Mouse (Mus musculus): ENCODE results near the gene Ttc1.

The Ttc1 gene

GRCm38 (mm10) chr11:43747233-43748226, at the start of gene Ttc1:
Gene Ttc1 (minus strand): TSS chr11:43748008.
- peak; percentile 99 for DNase-seq

GRCm38 (mm10) chr11:43795992-43796391, 48.2 kb upstream of the Ttc1 start:
- DNase-seq = no peak

- no peak for DNase-seq
Observed at GRCm38 (mm10) chr11:43790446-43790845, 42.6 kb upstream of the Ttc1 start.

GRCm38 (mm10) chr11:43783772-43784171, 36.0 kb upstream of the Ttc1 start:
- peak; percentile 73 to 77 for DNase-seq

GRCm38 (mm10) chr11:43783106-43783505, 35.3 kb upstream of the Ttc1 start:
- no peak for DNase-seq

- DNase-seq = no peak
Observed at GRCm38 (mm10) chr11:43779551-43779950, 31.7 kb upstream of the Ttc1 start.

GRCm38 (mm10) chr11:43776324-43776694, 28.5 kb upstream of the Ttc1 start:
- DNase-seq = no peak

- peak; percentile 27 to 53 for DNase-seq
Observed at GRCm38 (mm10) chr11:43775469-43776323, 27.9 kb upstream of the Ttc1 start.

- DNase-seq = peak; percentile 57 to 72
Observed at GRCm38 (mm10) chr11:43773725-43774124, 25.9 kb upstream of the Ttc1 start.

GRCm38 (mm10) chr11:43770110-43770509, 22.3 kb upstream of the Ttc1 start:
- no peak for DNase-seq

- DNase-seq = no peak
Observed at GRCm38 (mm10) chr11:43767749-43768148, 19.9 kb upstream of the Ttc1 start.

GRCm38 (mm10) chr11:43766922-43767648, 19.3 kb upstream of the Ttc1 start:
- DNase-seq = peak; percentile 84 to 87

- no peak for DNase-seq
Observed at GRCm38 (mm10) chr11:43758436-43758835, 10.6 kb upstream of the Ttc1 start.

GRCm38 (mm10) chr11:43755411-43755810, 7.6 kb upstream of the Ttc1 start:
- DNase-seq = no peak

GRCm38 (mm10) chr11:43754568-43754967, 6.8 kb upstream of the Ttc1 start:
- DNase-seq = no peak

- no peak for DNase-seq
Observed at GRCm38 (mm10) chr11:43751542-43751941, 3.7 kb upstream of the Ttc1 start.

- DNase-seq = no peak
Observed at GRCm38 (mm10) chr11:43728737-43729301, 19.0 kb downstream of the Ttc1 start.

- no peak for DNase-seq
Observed at GRCm38 (mm10) chr11:43727796-43728195, 20.0 kb downstream of the Ttc1 start.

GRCm38 (mm10) chr11:43723411-43723810, 24.4 kb downstream of the Ttc1 start:
- no peak for DNase-seq

- no peak for DNase-seq
Observed at GRCm38 (mm10) chr11:43712178-43712577, 35.6 kb downstream of the Ttc1 start.

GRCm38 (mm10) chr11:43708409-43708808, 39.4 kb downstream of the Ttc1 start:
- DNase-seq = no peak

- no peak for DNase-seq
Observed at GRCm38 (mm10) chr11:43705751-43706150, 42.1 kb downstream of the Ttc1 start.

All from kidney, postnatal 25 days (tissue).